Mouse (Mus musculus): Measurements from ENCODE around the gene Chac2. TPM values are rescaled to one million over a fixed set of nuclear protein-coding genes. Genes with fewer than 3 reads are reported as not detected.
"Not testable (repeated sequence)": the region's sequence is repeated elsewhere in the genome, so short reads cannot be mapped to it uniquely, and the experiment has no call there.

The Chac2 gene
- 8.9 and 9.2 TPM in 2 replicates for polyA plus RNA-seq (2016; fragmentation: Nextera tagmentation; extraction: Ambion mirVana)

DNA sequence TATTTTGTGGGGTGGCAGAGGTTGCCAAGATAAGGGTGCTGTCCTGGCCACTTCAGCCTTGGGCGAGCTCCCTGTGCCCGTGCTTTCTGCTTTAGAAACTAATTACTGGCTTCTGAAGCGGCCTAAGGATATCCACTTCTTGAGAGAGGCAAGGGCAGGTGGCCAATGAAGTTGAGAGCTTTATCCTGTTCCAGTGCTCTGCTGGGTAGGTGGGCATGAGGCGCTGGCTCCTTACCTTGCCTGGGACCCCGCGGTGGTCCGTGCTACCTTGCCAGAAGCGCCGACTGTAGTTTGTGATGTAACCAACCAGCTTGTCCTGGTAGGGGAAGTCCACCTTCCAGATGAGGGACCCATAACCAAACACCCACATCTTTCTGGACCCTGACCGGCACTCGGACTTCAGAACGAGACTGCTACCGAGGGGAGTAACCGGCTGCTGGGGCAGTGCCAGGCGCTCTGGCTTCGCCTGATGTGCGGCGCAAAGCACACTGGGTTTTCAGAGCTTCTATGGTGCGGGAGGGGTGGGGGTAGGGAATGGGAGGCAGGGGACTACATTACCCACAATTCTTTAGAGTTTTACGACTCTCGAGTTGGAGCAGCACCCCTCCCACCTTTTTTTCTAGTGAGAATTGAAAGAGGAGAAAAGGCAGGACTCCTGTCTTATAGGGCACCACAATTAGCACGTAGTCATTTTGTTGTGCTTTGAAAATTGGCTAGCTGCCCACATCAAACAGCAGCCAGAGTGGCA is at the start of gene Chac2:
Chac2 (minus strand) TSS at position 474 of the 748 bp plus-strand sequence.
- Histone ChIP-seq H3K27ac (peak within 1 kb of the TSS; percentile 80), H3K27me3 (ENCODE audit: low read depth, poor library complexity, severe bottlenecking) (no peaks in the 10 kb centered on the region), H3K4me3 (peak within 1 kb of the TSS; percentile 57), H3K9me3 (replicated peaks) (no peaks in the 10 kb centered on the region), H3K4me1 (peaks cover 9% of the 10 kb centered on the region), H3K36me3 (no peaks in the 10 kb centered on the region)
- WGBS = 1% methylated on average over 22 of the region's 22 CpGs
- peak; percentile 81 for DNase-seq (ENCODE audit: low spot score)

DNA sequence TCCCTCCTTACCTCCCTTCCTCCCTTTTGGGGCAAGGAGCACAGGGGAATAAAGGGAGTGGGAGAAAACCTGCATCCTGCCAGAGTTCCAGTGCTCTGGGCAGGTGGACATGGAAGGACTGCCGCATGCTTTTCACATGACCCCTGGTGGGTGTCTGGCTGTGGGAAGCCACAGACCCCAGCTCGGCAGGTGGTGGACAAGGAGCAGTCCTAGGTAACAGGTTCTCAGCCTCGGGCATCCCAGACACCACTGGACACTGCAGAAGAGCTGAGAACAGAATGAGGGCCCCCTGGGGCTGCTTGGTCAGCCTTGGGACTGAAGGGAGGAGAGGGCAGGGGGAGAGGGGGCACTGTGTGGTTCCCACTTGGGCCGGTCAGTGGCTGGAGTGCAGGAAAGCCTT is 48.8 kb upstream of the Chac2 start:
- Histone ChIP-seq H3K4me3 (no peak overlapping the region), H3K36me3 (peaks cover 22% of the 10 kb centered on the region), H3K27ac (no peak overlapping the region), H3K27me3 (ENCODE audit: low read depth, poor library complexity, severe bottlenecking) (no peaks in the 10 kb centered on the region), H3K4me1 (no peaks in the 10 kb centered on the region), H3K9me3 (replicated peaks) (no peaks in the 10 kb centered on the region)
- DNase-seq (ENCODE audit: low spot score) = no peak
- WGBS = 96% methylated on average over 4 of the region's 4 CpGs

DNA sequence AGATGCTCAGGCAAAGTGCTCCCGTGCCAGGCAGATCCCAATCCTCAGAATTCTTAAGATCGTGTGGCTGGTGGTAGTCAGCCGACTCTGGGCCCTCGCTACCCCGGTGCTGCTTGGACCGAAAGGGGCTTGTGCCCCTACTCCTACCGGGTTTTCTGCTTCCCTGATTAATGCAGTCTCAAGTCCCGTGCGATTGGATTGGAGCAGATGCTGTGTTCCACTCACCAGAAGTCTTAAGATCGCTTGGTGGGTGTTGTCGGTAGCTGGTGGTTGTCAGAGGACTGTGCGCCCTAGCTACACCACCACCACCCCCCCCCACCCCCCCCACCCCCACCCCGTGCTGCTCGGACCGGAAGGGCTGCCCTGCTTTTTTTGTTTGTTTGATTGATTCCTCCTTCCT is 31.3 kb upstream of the Chac2 start:
- not testable (repeated sequence) for H3K4me3 ChIP-seq; H3K4me1 ChIP-seq; H3K36me3 ChIP-seq; H3K27ac ChIP-seq; H3K27me3 ChIP-seq (ENCODE audit: low read depth, poor library complexity, severe bottlenecking); H3K9me3 ChIP-seq (replicated peaks); DNase-seq (ENCODE audit: low spot score)
- 69% methylated on average over 15 of the region's 15 CpGs for WGBS

DNA sequence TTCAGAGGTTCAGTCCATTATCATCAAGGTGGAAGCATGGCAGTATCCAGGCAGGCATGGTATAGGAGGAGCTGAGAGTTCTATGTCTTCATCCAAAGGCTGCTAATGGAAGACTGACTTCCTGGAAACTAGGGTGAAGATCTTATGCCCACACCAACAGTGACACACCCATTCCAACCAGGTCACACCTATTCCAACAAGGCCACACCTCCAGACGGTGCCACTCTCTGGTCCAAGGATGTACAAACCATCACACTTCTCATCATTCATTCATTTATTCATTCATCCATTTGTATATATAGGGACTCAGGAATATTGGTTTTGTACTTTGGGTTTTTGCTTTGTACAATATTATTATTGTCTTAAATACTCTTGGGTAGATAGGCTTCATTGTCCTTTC is 23.5 kb upstream of the Chac2 start:
- H3K4me1 ChIP-seq; H3K27ac ChIP-seq; H3K4me3 ChIP-seq; DNase-seq (ENCODE audit: low spot score); H3K9me3 ChIP-seq (replicated peaks); H3K27me3 ChIP-seq (ENCODE audit: low read depth, poor library complexity, severe bottlenecking); H3K36me3 ChIP-seq: not testable (repeated sequence)
- WGBS = 90% methylated on average over 1 of the region's 1 CpGs

DNA sequence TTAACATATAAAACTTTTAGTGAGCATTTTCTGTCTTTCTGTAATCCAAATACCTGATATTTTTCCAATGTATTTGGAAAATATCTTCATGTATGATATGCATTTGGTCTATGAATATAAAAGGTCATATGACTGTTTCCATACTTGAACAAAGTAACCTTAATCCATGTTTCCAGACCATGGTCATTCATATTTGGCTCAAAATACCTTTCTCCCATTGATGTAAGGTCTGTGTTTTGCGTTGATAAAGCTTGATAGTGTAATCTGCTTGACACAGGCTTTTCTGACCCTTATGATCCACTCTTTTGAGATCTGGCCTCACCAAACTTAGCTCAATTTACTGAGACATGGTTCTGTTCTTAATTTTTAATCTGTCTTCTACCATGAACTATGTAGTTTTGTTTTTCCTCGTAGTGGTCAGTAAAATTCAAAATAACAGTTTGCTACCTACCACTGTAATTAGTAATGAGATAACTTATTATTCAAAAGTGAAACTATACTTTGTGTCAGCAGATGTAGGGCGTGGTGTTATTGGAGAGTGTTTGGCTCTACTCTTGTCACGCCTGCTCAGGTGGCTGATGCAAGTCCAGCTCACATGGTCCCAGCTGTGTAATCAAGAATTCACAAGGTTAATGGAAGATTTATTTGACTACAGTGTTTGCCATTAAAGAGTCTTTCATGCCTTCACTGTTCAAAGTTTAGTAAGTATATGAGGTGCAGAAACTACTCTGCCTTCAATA is 15.2 kb upstream of the Chac2 start:
- H3K9me3 ChIP-seq (replicated peaks) = no peaks in the 10 kb centered on the region
- no peaks in the 10 kb centered on the region for H3K4me1 ChIP-seq
- no peaks in the 10 kb centered on the region for H3K27me3 ChIP-seq (ENCODE audit: low read depth, poor library complexity, severe bottlenecking)
- 92% methylated on average over 4 of the region's 4 CpGs for WGBS
- no peak for DNase-seq (ENCODE audit: low spot score)
- no peak overlapping the region for H3K27ac ChIP-seq
- H3K36me3 ChIP-seq = no peaks in the 10 kb centered on the region
- no peak overlapping the region for H3K4me3 ChIP-seq

DNA sequence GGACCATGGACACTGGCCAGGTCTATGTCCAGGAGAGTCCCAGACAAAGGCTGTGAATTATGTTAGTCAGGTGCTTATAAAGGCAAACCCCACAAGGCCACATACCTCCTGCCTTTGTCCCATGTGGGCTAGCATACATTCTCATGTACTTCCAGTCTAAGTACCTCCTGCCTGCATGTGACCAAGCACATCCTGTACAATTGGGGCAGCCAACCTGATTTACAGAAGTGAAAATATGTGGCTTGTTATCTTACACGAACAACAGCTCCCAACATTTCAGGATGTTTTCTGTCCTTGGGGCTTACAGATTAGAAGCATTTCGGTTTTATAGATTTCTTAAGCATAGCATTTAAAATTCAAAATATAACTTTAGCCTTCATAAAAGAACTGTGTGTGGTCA is 13.9 kb upstream of the Chac2 start:
- no peaks in the 10 kb centered on the region for H3K27me3 ChIP-seq (ENCODE audit: low read depth, poor library complexity, severe bottlenecking)
- 93% methylated on average over 2 of the region's 2 CpGs for WGBS
- no peaks in the 10 kb centered on the region for H3K9me3 ChIP-seq (replicated peaks)
- DNase-seq (ENCODE audit: low spot score) = no peak
- no peaks in the 10 kb centered on the region for H3K36me3 ChIP-seq
- H3K4me1 ChIP-seq = no peaks in the 10 kb centered on the region
- no peak overlapping the region for H3K27ac ChIP-seq
- H3K4me3 ChIP-seq = no peak overlapping the region

DNA sequence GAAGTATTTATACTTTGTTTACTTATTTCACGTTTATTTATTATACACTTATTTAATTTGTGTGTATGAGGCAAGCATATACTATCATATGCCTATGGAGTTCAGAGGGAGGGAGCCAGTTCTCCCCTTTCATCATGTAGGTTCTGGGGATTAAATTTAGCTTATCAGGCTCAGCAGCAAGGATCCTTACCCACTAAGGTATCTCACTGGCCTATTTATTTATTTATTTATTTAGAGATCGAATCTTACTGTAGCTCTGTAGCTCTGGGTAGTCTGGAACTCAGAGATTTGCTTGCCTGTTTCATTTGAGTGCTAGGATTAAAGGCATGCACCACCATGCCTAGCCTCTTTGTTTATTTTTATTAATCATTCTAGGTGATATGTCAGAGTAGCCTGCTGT is 12.6 kb upstream of the Chac2 start:
- H3K27ac ChIP-seq = no peak overlapping the region
- H3K36me3 ChIP-seq = no peaks in the 10 kb centered on the region
- no peak overlapping the region for H3K4me3 ChIP-seq
- 83% methylated on average over 2 of the region's 2 CpGs for WGBS
- no peaks in the 10 kb centered on the region for H3K27me3 ChIP-seq (ENCODE audit: low read depth, poor library complexity, severe bottlenecking)
- H3K9me3 ChIP-seq (replicated peaks) = no peaks in the 10 kb centered on the region
- DNase-seq (ENCODE audit: low spot score) = no peak
- no peaks in the 10 kb centered on the region for H3K4me1 ChIP-seq

DNA sequence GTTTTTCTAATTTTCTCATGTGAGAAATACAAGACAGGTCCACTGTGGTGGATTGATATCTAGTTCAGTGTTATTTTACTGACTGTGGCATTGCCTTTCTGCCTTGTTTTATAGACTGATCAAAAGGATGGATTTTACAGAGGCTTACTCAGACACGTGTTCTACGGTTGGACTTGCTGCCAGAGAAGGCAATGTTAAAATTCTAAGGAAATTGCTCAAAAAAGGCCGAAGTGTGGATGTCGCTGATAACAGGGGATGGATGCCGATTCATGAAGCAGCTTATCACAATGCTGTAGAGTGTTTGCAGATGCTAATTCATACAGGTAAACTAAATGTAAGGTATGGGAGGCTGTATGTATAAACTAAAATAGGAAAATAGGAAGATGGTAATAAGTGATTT is 12.0 kb upstream of the Chac2 start:
- DNase-seq (ENCODE audit: low spot score) = no peak
- no peaks in the 10 kb centered on the region for H3K9me3 ChIP-seq (replicated peaks)

DNA sequence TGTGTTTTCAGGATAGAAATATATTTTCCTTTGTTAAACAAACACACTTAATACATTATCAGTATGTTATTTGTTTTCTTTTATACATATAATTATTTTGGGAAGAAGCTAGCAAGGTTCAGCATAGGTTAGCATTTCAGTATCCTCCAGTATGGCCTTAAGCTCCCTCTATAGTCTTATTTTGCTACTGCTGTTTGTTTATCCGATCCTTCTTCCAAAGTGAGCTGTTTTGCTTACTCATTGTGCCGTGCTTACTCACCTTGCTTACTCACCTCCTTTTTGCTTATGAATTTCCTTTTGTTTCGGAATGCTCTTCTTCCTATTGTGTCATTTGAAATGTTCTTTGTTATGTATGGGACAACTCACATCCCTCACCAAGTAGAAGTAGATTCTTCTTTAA is 10.5 kb upstream of the Chac2 start:
- Histone ChIP-seq H3K4me1 (no peaks in the 10 kb centered on the region), H3K36me3 (no peaks in the 10 kb centered on the region), H3K9me3 (replicated peaks) (no peaks in the 10 kb centered on the region), H3K27me3 (ENCODE audit: low read depth, poor library complexity, severe bottlenecking) (no peaks in the 10 kb centered on the region), H3K27ac (no peak overlapping the region), H3K4me3 (no peak overlapping the region)
- DNase-seq (ENCODE audit: low spot score) = no peak
- WGBS = 83% methylated on average over 3 of the region's 3 CpGs

More for the DNA sequence above, 12.0 kb upstream of the Chac2 start:
- no peaks in the 10 kb centered on the region for H3K4me1 ChIP-seq
- H3K27ac ChIP-seq = no peak overlapping the region
- H3K4me3 ChIP-seq = no peak overlapping the region
- H3K36me3 ChIP-seq = no peaks in the 10 kb centered on the region
- WGBS = 90% methylated on average over 5 of the region's 5 CpGs
- no peaks in the 10 kb centered on the region for H3K27me3 ChIP-seq (ENCODE audit: low read depth, poor library complexity, severe bottlenecking)

DNA sequence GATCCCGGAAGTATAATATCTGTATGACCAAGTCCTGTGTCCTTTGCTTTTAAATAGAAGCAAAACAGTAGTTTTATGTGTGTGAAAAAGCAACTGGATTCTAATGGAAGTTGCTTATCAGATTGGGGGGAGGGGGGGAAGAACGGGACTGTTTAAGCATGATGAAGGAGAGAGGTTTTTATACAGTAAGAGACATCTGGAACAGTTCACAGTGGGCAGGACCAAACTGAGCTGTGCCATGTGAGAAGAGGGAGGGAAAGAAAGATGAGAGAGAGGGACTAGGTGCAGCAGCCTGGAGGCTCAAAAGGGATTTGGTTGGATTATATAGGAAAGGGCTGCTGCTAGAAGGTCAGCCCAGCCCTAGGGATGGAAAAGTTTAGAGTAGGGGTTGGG is 471 bp upstream of the Chac2 start:
- no peaks in the 10 kb centered on the region for H3K9me3 ChIP-seq (replicated peaks)
- H3K4me3 ChIP-seq = peak overlapping the region; percentile 57
- H3K4me1 ChIP-seq = peaks cover 9% of the 10 kb centered on the region
- 4% methylated on average over 2 of the region's 2 CpGs for WGBS
- H3K36me3 ChIP-seq = no peaks in the 10 kb centered on the region
- peak overlapping the region; percentile 80 for H3K27ac ChIP-seq
- DNase-seq (ENCODE audit: low spot score) = no peak
- no peaks in the 10 kb centered on the region for H3K27me3 ChIP-seq (ENCODE audit: low read depth, poor library complexity, severe bottlenecking)

DNA sequence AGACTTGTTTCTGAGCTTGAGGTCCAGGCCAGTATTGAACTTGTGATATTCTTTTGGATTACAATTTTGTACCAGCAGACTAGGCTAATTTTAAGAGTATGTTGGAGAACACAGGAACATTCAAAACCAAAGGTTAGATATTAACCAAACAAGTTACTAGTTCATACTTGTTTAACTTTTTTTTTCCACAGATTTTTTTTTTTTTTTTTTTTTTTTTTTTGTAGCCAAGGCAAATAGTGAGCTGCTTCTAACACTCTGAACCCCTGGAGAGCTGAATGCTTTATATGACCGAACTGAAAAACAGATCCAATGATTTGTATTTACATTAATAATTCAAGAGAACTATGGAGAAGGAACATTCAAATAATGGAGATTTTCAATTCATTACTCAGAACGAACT is 913 bp downstream of the Chac2 start:
- H3K4me3 ChIP-seq = peak overlapping the region; percentile 57; the same call in 1 of the 2 replicates
- no peak for DNase-seq (ENCODE audit: low spot score)
- WGBS = 61% methylated on average over 2 of the region's 2 CpGs
- no peaks in the 10 kb centered on the region for H3K9me3 ChIP-seq (replicated peaks)
- no peaks in the 10 kb centered on the region for H3K27me3 ChIP-seq (ENCODE audit: low read depth, poor library complexity, severe bottlenecking)
- H3K27ac ChIP-seq = no peak overlapping the region
- peaks cover 9% of the 10 kb centered on the region for H3K4me1 ChIP-seq
- no peaks in the 10 kb centered on the region for H3K36me3 ChIP-seq

DNA sequence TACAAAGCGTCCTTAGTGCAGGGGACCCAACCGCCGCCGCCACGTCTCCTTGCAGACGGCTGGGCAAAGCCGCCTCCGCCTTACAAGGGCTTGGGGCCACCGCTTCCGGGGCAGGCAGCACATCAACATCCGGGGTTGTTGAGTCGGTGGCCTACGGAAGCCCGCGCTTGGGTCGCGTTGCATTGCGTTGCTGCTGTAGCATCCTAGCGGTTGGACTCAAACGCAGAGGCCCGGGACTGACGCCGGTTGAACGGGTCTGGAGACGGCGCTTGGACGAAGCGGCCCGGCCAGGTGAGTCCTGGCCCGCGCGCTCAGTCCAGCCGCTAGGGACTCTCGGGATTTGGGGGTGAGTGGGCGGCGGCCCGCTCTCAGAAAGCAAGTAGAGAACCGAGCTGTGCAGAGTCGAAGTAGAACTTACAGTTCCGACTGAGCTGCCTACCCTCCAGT is 31.8 kb downstream of the Chac2 start, which contains the start of gene Erlec1:
Erlec1 (minus strand) TSS at position 57 of the 447 bp plus-strand sequence.
- peak; percentile 92 for DNase-seq (ENCODE audit: low spot score)
- peaks cover 9% of the 10 kb centered on the region for H3K4me1 ChIP-seq
- peaks cover 50% of the 10 kb centered on the region for H3K36me3 ChIP-seq
- H3K4me3 ChIP-seq = peak within 1 kb of the TSS; percentile 90
- no peaks in the 10 kb centered on the region for H3K27me3 ChIP-seq (ENCODE audit: low read depth, poor library complexity, severe bottlenecking)
- H3K27ac ChIP-seq = peak within 1 kb of the TSS; percentile 92
- H3K9me3 ChIP-seq (replicated peaks) = peaks cover 4% of the 10 kb centered on the region; the same call in 1 of the 2 replicates
- under 1% methylated on average over 40 of the region's 40 CpGs for WGBS

DNA sequence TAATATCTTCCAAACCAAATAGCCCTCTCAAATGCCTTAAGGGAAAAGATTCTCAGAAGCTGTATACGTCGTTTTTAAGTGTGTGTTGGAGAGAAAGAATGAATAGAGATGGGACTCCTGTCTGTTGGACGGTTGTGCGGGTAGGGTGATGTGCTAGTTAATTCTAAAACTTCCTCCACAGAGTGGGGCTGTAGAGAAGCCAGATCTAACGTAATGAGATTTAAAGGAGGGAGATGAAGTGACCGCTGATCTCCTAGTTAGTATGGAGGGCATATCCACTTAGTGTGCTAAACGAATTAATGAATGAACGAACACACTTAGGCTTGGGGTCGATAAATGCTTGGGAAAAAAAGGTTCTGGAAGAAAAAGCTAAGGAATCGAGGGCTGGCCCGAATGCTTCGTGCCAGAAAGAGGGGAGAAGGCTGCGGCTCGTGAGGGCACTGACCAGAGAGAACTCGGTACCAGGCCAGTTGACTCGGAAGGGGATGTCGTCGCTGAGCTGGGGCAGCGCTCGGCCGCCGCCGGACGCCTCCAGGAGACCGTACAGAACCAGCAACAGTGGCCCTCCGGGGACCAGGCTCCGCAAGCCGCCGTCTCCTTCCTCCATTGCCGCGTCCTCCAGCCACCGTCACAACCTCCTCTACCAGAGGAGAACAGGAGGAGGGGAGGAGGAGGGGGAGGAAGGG is 32.5 kb downstream of the Chac2 start:
- no peaks in the 10 kb centered on the region for H3K27me3 ChIP-seq (ENCODE audit: low read depth, poor library complexity, severe bottlenecking)
- 2% methylated on average over 31 of the region's 32 CpGs for WGBS
- H3K4me3 ChIP-seq = peak overlapping the region; percentile 90

More for the DNA sequence above, 32.5 kb downstream of the Chac2 start:
- peaks cover 4% of the 10 kb centered on the region; the same call in 1 of the 2 replicates for H3K9me3 ChIP-seq (replicated peaks)
- H3K36me3 ChIP-seq = peaks cover 57% of the 10 kb centered on the region
- peaks cover 9% of the 10 kb centered on the region for H3K4me1 ChIP-seq
- peak; percentile 68 for DNase-seq (ENCODE audit: low spot score)
- H3K27ac ChIP-seq = peak overlapping the region; percentile 92
